Mouse (Mus musculus): ENCODE measurements around the gene Foxa3. TPM values are rescaled to one million over a fixed set of nuclear protein-coding genes. Genes with fewer than 3 reads are reported as not detected.
"Not testable (repeated sequence)": the region's sequence is repeated elsewhere in the genome, so short reads cannot be mapped to it uniquely, and the experiment has no call there.

Foxa3 gene
- total RNA-seq (2021): 1 to 10 TPM in 1 of 2 experiments, under 1 TPM in 1; 0.50 to 4.5 TPM
- long read RNA-seq, experiment 1, transcript Foxa3-201 (2 exons, 2,037 nt): major isoform, 12 of 12 reads
- long read RNA-seq, experiment 1, partial matches to known transcripts: 0 of 12 reads
- long read RNA-seq, experiment 1, other reads (novel, unspliced or antisense): 0 of 12 reads
- long read RNA-seq, experiment 2, partial matches to known transcripts: 1 of 1 reads
- long read RNA-seq, experiment 2, other reads (novel, unspliced or antisense): 0 of 1 reads

- DNase-seq (ENCODE audit: low spot score in 2 of 2): no peak
Observed at GRCm38 (mm10) chr7:19023357-19023814, at the start of gene Foxa3. Gene Foxa3 (minus strand): TSS chr7:19023538.

DNA sequence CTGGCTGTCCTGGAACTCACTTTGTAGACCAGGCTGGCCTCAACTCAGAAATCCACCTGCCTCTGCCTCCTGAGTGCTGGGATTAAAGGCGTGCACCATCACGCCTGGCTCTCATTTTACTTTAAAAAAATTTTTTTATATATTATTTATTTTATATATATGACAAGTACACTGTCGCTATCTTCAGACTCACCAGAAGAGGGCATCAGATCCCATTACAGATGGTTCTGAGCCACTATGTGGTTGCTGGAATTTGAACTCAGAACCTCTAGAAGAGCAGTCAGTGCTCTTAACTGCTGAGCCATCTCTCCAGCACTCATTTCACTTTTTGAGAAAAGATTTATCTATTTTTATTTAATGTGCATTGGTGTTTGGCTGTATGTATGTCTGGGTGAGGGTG is 47.7 kb upstream of the Foxa3 start:
- not testable (repeated sequence) for DNase-seq (ENCODE audit: low spot score in 2 of 2)

DNA sequence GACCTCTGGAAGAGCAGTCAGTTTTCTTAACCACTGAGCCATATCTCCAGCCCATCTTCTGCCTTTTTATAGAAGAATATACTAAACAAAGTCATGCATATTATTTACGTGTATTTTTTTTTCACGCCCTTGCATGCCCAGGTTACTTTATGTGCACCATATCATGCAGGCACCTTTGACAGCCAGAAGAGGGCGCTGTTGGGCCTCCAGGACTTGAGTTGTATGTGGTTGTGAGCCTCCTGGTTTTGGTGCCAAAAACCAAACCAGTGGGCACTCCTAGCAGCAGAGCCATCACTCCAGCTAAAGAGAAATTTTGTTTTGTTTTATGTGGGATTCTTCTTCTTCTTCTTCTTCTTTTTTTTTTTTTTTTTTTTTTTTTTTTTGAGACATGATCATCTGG is 46.2 kb upstream of the Foxa3 start:
- DNase-seq (ENCODE audit: low spot score in 2 of 2): no peak

- DNase-seq (ENCODE audit: low spot score in 2 of 2): no peak
Observed at GRCm38 (mm10) chr7:19068707-19069106, 45.4 kb upstream of the Foxa3 start.

- no peak for DNase-seq (ENCODE audit: low spot score in 2 of 2)
Observed at GRCm38 (mm10) chr7:19067935-19068334, 44.6 kb upstream of the Foxa3 start.

- DNase-seq (ENCODE audit: low spot score in 2 of 2): no peak
Observed at GRCm38 (mm10) chr7:19067063-19067462, 43.7 kb upstream of the Foxa3 start.

GRCm38 (mm10) chr7:19065896-19066295 is 42.6 kb upstream of the Foxa3 start:
- DNase-seq (ENCODE audit: low spot score in 2 of 2): no peak

DNA sequence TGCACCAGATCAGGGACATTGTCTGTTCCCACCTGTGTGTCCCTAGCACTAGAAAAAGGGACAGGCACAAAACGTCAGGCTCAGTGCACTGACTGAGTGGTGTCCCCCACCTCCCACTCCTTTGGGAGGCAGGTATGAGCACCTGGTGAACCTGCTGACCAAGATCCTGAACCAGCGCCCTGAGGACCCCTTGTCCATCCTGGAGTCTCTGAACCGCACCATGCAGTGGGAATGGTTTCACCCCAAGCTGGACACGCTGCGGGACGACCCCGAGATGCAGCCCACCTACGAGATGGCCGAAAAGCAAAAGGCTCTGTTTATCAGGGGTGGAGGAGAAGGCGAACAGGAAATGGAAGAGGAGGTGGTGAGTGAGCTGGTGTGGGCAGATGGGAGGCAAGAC is 34.1 kb upstream of the Foxa3 start:
- no peak for DNase-seq (ENCODE audit: low spot score in 2 of 2)

DNA sequence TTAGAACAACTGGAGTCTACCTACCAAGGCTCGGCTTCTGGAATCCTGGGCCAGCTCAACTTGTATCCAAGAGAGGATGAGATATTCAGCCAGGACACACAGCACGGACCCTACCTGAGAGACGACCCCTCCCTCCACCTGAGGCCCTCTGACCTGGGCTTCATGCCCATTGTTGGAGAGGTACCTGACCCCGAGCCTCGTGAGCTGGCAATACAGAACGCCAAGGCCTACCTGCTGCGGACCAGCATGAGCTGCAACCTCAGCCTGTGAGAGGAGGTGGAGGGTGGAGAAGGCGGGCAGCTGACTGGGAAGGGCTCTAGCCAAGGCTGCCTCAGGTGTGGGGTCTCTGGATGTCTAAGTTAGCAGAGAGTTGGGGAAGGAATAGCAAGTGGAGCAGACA is 31.8 kb upstream of the Foxa3 start:
- DNase-seq (ENCODE audit: low spot score in 2 of 2): no peak

- DNase-seq (ENCODE audit: low spot score in 2 of 2): no peak
Observed at GRCm38 (mm10) chr7:19054777-19055076, 31.4 kb upstream of the Foxa3 start.

DNA sequence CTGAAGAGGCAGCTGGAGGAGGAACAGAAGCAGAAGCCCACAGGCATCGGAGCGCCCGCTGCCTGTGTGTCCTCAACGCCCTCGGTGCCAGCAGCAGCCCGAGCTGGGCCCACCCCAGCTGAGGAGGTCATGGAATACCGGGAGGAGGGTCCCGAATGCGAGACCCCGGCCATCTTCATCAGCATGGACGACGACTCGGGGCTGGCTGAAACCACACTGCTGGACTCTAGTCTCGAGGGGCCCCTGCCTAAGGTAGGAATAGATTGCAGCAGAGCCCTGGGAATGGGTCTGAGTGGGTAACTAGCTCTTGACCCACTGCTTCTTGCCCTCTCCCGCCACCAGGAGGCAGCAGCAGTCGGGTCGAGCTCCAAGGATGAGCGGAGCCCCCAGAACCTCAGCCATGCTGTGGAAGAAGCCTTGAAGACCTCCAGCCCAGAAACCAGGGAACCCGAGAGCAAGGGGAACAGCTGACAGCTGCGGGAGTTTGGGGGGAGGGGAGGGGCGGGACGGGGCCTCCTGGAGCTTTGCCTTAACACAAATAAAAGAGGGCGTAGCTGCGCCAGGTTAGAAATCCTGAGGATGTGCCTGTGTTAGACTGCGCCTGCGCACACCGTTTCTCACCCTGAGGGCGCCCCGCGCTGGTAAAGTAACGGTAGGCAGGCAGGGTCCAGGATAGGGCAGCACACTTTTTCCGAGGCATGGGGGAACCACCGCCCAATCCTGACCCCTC is 30.9 kb upstream of the Foxa3 start, which contains the start of gene Rsph6a:
Gene Rsph6a (plus strand): TSS at position 644 of the 730 bp plus-strand sequence.
- no peak for DNase-seq (ENCODE audit: low spot score in 2 of 2)

DNA sequence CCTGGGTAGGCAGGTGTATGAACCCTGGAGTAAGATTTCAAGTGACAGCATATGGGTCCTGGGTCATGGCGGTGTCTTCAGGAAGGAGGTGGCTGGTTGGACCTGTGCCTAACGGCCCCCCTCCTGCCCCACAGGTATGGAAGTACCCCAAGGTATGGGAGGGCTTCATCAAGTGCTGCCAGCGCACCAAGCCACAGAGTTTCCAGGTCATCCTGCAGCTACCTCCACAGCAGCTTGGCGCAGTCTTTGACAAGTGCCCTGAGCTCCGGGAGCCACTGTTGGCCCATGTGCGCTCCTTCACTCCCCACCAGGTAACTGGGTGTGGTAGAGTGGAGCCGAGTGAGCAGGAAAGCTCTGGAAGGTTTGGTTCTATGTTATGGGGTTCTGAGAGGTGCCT is 29.8 kb upstream of the Foxa3 start:
- no peak for DNase-seq (ENCODE audit: low spot score in 2 of 2)

GRCm38 (mm10) chr7:19052345-19053135 is 29.2 kb upstream of the Foxa3 start:
- no peak for DNase-seq (ENCODE audit: low spot score in 2 of 2)

DNA sequence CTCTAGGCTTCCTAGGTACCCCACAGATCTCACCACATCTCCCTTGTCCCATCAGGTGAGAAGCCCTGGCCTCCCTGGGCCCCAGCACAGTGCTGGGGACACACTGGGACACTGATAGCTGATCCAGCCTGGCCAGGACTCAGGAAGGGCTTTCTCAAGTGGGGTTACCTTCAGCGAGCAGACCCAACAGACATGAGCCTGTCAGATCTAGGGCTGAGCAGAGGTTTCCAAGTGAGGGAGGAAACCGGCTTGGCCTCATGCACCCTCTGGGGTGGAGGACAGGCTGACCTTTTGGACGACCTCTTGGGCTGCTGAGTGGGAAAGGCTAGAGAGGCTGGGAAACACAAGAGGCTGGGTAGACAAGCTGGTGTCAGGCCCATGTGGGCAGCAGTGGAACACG is 27.8 kb upstream of the Foxa3 start:
- DNase-seq (ENCODE audit: low spot score in 2 of 2): no peak

DNA sequence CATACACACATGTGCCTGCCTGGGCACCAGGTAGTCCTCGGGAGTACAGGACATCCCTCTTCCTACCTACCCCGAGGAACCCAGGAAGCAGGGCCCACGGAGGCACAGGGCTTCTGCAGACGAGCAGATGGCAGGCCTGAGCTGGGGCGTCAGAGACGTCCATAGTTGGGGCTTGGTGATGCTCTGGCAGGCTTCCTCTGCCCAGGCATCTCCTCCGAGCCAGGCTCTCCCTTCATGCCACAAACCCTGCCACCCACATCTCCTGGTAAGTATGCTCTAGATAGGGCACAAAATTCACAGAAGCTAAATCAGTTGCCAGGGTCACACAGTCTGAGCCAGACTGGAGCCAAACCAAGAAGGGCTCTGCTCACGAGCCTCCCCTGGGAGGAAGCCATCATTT is 26.8 kb upstream of the Foxa3 start:
- no peak for DNase-seq (ENCODE audit: low spot score in 2 of 2)

DNA sequence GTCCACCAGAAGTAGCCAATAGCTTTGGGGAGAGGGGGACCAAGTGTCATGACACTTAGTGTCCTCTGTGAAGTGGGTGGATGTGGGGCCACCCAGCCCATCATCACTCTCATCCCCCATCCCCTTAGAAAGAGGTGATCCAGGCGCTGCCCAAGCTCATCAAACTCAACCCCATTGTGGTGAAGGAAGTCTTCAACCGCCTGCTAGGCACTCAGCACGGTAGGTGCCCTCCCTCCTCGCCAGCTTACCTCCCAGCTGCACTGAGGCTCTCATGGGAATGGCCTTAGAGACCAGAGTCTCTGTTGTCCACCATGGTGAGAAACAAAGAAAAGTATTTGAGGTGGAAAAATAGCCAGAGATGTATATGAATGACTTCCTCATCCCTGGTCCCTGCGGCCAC is 25.9 kb upstream of the Foxa3 start:
- DNase-seq (ENCODE audit: low spot score in 2 of 2): no peak

DNA sequence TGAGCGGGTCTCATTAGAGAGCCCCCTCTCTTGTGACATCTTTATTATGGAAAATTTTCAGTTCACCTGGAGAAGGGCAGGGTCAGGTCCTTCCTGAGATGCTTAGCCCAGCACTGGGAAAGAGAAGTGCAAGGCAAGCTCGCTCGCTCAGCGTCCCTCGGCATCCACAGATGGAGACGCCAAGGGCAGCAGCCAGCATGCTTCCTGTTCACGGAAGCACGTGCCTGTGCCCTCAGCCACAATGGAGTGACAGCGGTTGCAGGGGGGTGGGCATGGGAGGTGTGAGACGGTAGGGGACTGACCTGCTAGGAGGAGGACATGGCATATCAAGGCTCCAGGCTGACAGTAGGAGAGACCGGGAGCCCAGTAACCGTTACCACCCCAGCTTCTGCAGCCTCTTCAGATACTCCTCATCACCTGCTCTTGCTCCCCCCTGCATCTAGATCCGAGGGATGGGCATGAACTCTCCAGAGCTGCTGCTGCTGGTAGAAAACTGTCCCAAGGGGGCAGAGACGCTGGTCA is 24.7 kb upstream of the Foxa3 start:
- DNase-seq (ENCODE audit: low spot score in 2 of 2): no peak

GRCm38 (mm10) chr7:19046286-19047069 is 23.1 kb upstream of the Foxa3 start:
- DNase-seq (ENCODE audit: low spot score in 2 of 2): no peak

GRCm38 (mm10) chr7:19044616-19045015 is 21.3 kb upstream of the Foxa3 start:
- DNase-seq (ENCODE audit: low spot score in 2 of 2): no peak

GRCm38 (mm10) chr7:19031641-19032040 is 8.3 kb upstream of the Foxa3 start:
- DNase-seq (ENCODE audit: low spot score in 2 of 2): no peak

- DNase-seq (ENCODE audit: low spot score in 2 of 2): no peak
Observed at GRCm38 (mm10) chr7:19029084-19029653, 5.8 kb upstream of the Foxa3 start.

All from adrenal gland, postnatal 4 days (tissue).